Mouse (Mus musculus) ES-E14 (cell line): Measurements from ENCODE around the gene Txndc17. TPM values are rescaled to one million over a fixed set of nuclear protein-coding genes. Genes with fewer than 3 reads are reported as not detected.

Experiments
- DNase-seq: peaks from one replicate; pipeline ENCODE4 v3.0.0-alpha.2; 2013; ENCODE audit warnings: low read depth, low spot score
- H3K27ac ChIP-seq: 2 replicates; pipeline ENCODE4 v1.5.1; 2012; ENCODE audit warnings: low read depth, mild to moderate bottlenecking, low read length, moderate library complexity, mixed read lengths; ENCODE audit not compliant: poor library complexity, insufficient read depth, severe bottlenecking
- H3K36me3 ChIP-seq: 2 replicates; pipeline ENCODE4 v1.6.1; 2012; ENCODE audit warnings: mild to moderate bottlenecking, low read length, moderate library complexity, mixed read lengths; ENCODE audit not compliant: control insufficient read depth, poor library complexity, insufficient read depth, severe bottlenecking
- H3K4me1 ChIP-seq, 2 experiments: fragments of 150-350 bp in 1 of 2; sonication (generic) in 1 of 2; 2 replicates each; pipeline ENCODE4 v1.6.1; 2012; ENCODE audit warnings: low read length in 2 of 2, mild to moderate bottlenecking in 1 of 2, mixed read lengths in 1 of 2; ENCODE audit not compliant: control insufficient read depth in 2 of 2, insufficient read depth in 2 of 2, poor library complexity in 1 of 2
- H3K4me3 ChIP-seq, 2 experiments: fragments of 150-350 bp in 1 of 2; sonication (generic) in 1 of 2; 2 replicates each; pipeline ENCODE4 v1.5.1; 2012; ENCODE audit warnings: low read length in 2 of 2, low read depth in 1 of 2, mild to moderate bottlenecking in 1 of 2, mixed read lengths in 1 of 2; ENCODE audit not compliant: insufficient read depth in 1 of 2, poor library complexity in 1 of 2, severe bottlenecking in 1 of 2
- H3K9ac ChIP-seq: 2 replicates; pipeline ENCODE4 v1.6.1; 2012; ENCODE audit warnings: low read depth, mild to moderate bottlenecking, low read length, mixed read lengths; ENCODE audit not compliant: poor library complexity, insufficient read depth, severe bottlenecking
- H3K9me3 ChIP-seq: fragments of 150-350 bp; sonication (generic); 2 replicates; pipeline ENCODE4 v1.6.1; 2012; ENCODE audit warnings: low read depth, mild to moderate bottlenecking, low read length; ENCODE audit not compliant: control insufficient read depth, insufficient read depth
- CHD2 ChIP-seq: IDR thresholded peaks from 2 replicates; pipeline ENCODE4 v1.6.1; 2014; ENCODE audit warnings: mild to moderate bottlenecking, low read depth, low read length, inconsistent platforms
- HCFC1 ChIP-seq: IDR thresholded peaks from 2 replicates; pipeline ENCODE4 v1.6.1; 2012; ENCODE audit warnings: low read length, inconsistent platforms, borderline replicate concordance; ENCODE audit not compliant: insufficient read depth
- MAFK ChIP-seq: IDR thresholded peaks from 2 replicates; pipeline ENCODE4 v1.6.1; 2014; ENCODE audit warnings: mild to moderate bottlenecking, low read depth, low read length, inconsistent platforms; ENCODE audit not compliant: insufficient read depth
- ZC3H11A ChIP-seq: IDR thresholded peaks from 2 replicates; pipeline ENCODE4 v1.6.1; 2012; ENCODE audit warnings: low read depth, mild to moderate bottlenecking, inconsistent platforms, low read length, borderline replicate concordance
- ZNF384 ChIP-seq: IDR thresholded peaks from 2 replicates; pipeline ENCODE4 v1.6.1; 2012; ENCODE audit warnings: low read depth, low read length, inconsistent platforms
- in situ Hi-C, 2 experiments: fragments of 600-800 bp; cut with MboI; formaldehyde crosslinking; loops; one replicate each; pipeline ENCODE4 v1.15.1; 2025; ENCODE audit warnings: low sequenced_read_pairs in 2 of 2, inconsistent platforms in 1 of 2; ENCODE audit not compliant: unreplicated experiment in 2 of 2
- total RNA-seq: library from RNA; depleted of rRNA; stranded (reverse); fragments of 300-350 nt; gene quantifications from 2 replicates; pipeline ENCODE4 v1.2.3, GENCODE M21; 2012

The Txndc17 gene
- total RNA-seq, 1 experiment, result 126 TPM

DNA sequence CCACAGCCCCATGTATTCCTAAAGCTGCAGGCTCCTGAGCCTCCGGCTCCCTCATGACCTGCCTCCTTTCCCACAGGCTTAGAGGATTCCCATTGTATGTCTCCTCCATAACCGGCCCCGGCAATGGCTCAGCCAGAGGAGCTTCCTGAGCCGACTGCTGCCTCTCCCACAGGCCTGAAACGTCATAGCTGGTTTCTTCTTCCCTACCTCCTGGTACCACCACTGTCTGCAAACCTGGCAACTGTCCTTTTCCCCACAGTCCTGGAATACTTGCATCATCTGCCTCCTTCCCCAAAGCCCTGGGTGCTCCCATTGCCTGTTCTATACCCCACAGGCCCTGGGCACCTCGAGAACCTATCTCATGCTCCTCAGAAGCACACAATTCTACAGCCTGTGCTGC lies 2.1 kb upstream of the Txndc17 start:
- Histone ChIP-seq H3K9ac (no peak overlapping the region), H3K36me3 (peaks cover 3% of the 10 kb centered on the region; the same call in 1 of the 2 replicates), H3K27ac (no peak overlapping the region), H3K4me1 (peaks cover 0 to 9% of the 10 kb centered on the region in 2 experiments; a peak in 2 of 4 replicates), H3K9me3 (no peaks in the 10 kb centered on the region), H3K4me3 (no peak overlapping the region)
- in situ Hi-C loops, result loop anchor here in 1 of 2 experiments (25.0 kb wide), 1 partner anchor 232 kb away; the partner anchor contains the start of genes Ggt6 and Mybbp1a
- no peak for DNase-seq
- TF ChIP-seq CHD2, result no peak
- TF ChIP-seq MAFK, result no peak
- TF ChIP-seq HCFC1, result no peak
- no peak for TF ChIP-seq ZC3H11A
- no peak for TF ChIP-seq ZNF384

DNA sequence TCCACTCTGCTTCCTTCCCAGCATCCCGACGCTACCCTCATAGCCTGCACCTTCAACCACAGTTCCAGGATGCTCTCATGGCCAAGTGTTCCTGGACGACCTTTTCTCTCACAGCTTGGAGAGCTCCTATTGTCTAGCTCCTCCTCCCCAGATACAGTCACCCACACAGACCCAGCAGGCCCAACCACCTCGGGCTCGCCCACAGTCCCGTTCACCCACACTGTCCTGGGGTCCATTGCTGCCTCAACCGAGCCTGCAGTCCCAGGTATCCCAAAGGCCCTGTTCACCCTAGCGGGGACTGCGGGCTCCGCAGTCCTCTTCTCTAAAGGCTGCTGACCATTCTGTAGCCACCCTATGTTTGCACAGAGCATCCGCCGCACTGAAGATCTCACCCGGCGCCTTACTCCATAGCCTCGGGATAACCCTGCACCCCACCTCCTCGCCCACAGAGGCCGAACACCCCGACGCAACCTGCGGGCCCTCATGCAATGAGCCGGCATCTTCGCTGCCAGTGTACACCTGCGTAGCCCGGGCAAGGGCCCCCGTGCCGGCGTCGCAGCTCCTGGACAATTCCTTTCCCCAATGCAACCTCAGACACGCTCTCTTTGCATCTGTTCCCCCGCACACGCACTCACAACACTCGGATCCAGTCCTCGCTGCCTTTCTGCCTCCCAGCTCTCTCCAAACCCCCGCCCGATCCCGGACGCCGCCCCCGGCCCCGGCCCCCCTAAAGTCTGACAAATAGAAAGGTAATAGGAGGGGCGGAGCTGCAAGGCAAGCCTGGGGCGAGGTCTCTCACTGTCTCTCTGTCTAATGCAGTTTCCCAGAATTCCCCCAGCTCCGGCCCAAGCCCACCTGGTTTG lies 775 bp upstream of the Txndc17 start, which contains the start of gene Gm43951:
Gm43951 (minus strand) TSS at position 500 of the 863 bp plus-strand sequence.
- in situ Hi-C loops, result loop anchor here in 1 of 2 experiments (25.0 kb wide), 1 partner anchor 231 kb away; the partner anchor contains the start of genes Ggt6 and Mybbp1a
- H3K4me1 ChIP-seq, result peaks cover 0 to 9% of the 10 kb centered on the region in 2 experiments; a peak in 2 of 4 replicates
- H3K36me3 ChIP-seq, result peaks cover 5% of the 10 kb centered on the region
- peak within 1 kb of the TSS; percentile 96 for H3K9ac ChIP-seq
- peak within 1 kb of the TSS; percentile 79 for H3K27ac ChIP-seq
- no peak for DNase-seq
- no peak for TF ChIP-seq MAFK
- no peaks in the 10 kb centered on the region for H3K9me3 ChIP-seq
- H3K4me3 ChIP-seq, result peak within 1 kb of the TSS; percentile 87 to 98

GRCm38 (mm10) chr11:72207834-72208377 lies 559 bp downstream of the Txndc17 start:
- Histone ChIP-seq H3K4me1 (peaks cover 0 to 9% of the 10 kb centered on the region in 2 experiments; a peak in 2 of 4 replicates), H3K4me3 (peak overlapping the region; percentile 87 to 98), H3K9me3 (no peaks in the 10 kb centered on the region), H3K36me3 (peaks cover 7% of the 10 kb centered on the region), H3K9ac (peak overlapping the region; percentile 96), H3K27ac (no peak overlapping the region; the same call in 1 of the 2 replicates)
- DNase-seq, result no peak
- TF ChIP-seq HCFC1 (no peak), ZNF384 (no peak), MAFK (no peak), ZC3H11A (no peak), CHD2 (no peak)
- in situ Hi-C loops, result loop anchor here in 1 of 2 experiments (25.0 kb wide), 1 partner anchor 229 kb away; the partner anchor contains the start of genes Ggt6 and Mybbp1a

- no peak for TF ChIP-seq CHD2
- no peak for TF ChIP-seq HCFC1
- no peak for TF ChIP-seq ZNF384
- no peak for TF ChIP-seq MAFK
- TF ChIP-seq ZC3H11A, result no peak
- Histone ChIP-seq H3K4me3 (peak overlapping the region; percentile 80 to 94), H3K4me1 (no peaks in the 10 kb centered on the region), H3K27ac (peak overlapping the region; percentile 26; the same call in 1 of the 2 replicates), H3K9ac (peak overlapping the region; percentile 90), H3K36me3 (peaks cover 7% of the 10 kb centered on the region), H3K9me3 (no peaks in the 10 kb centered on the region)
- in situ Hi-C loops, result loop anchor here (5.0 to 25.0 kb wide), 3 partner anchors 123 to 223 kb away; partner anchors contain the start of genes Ggt6 (in 1 of the 2) and Mybbp1a (in 1 of the 2)
- peak; percentile 93 for DNase-seq
Observed at GRCm38 (mm10) chr11:72214591-72215409, 7.5 kb downstream of the Txndc17 start.
